Mouse (Mus musculus): Measurements from ENCODE around the gene Dlg2. TPM values are rescaled to one million over a fixed set of nuclear protein-coding genes. Genes with fewer than 3 reads are reported as not detected.

The Dlg2 gene
- polyA plus RNA-seq, 1 experiment from 2014 or later, result 3.8 TPM

- Histone ChIP-seq H3K27me3 (ENCODE audit: insufficient read depth, poor library complexity, severe bottlenecking) (no peaks in the 10 kb centered on the region), H3K36me3 (no peaks in the 10 kb centered on the region), H3K9me3 (no peaks in the 10 kb centered on the region), H3K27ac (no peak overlapping the region), H3K4me3 (no peak overlapping the region), H3K4me1 (no peaks in the 10 kb centered on the region)
- DNase-seq (ENCODE audit: low spot score), result no peak
These were observed 1096.8 kb downstream of the Dlg2 start for GRCm38 (mm10) chr7:91573321-91573720.

- H3K4me3 ChIP-seq, result no peak overlapping the region
- WGBS, result 77% methylated on average over 6 of the region's 6 CpGs
- H3K36me3 ChIP-seq, result no peaks in the 10 kb centered on the region
- H3K27ac ChIP-seq, result no peak overlapping the region
- H3K27me3 ChIP-seq (ENCODE audit: insufficient read depth, poor library complexity, severe bottlenecking), result no peaks in the 10 kb centered on the region
- H3K9me3 ChIP-seq, result no peaks in the 10 kb centered on the region
- H3K4me1 ChIP-seq, result no peaks in the 10 kb centered on the region
- DNase-seq (ENCODE audit: low spot score), result no peak
These were observed 1099.7 kb downstream of the Dlg2 start for GRCm38 (mm10) chr7:91576216-91576615.

GRCm38 (mm10) chr7:91582203-91582602, 1105.7 kb downstream of the Dlg2 start:
- Histone ChIP-seq H3K27ac (no peak overlapping the region), H3K9me3 (no peaks in the 10 kb centered on the region), H3K27me3 (ENCODE audit: insufficient read depth, poor library complexity, severe bottlenecking) (no peaks in the 10 kb centered on the region), H3K4me3 (no peak overlapping the region), H3K4me1 (no peaks in the 10 kb centered on the region), H3K36me3 (no peaks in the 10 kb centered on the region)
- no peak for DNase-seq (ENCODE audit: low spot score)
- 54% methylated on average over 2 of the region's 2 CpGs for WGBS

GRCm38 (mm10) chr7:91583566-91583965, 1107.1 kb downstream of the Dlg2 start:
- no peak for DNase-seq (ENCODE audit: low spot score)
- Histone ChIP-seq H3K27ac (no peak overlapping the region), H3K27me3 (ENCODE audit: insufficient read depth, poor library complexity, severe bottlenecking) (no peaks in the 10 kb centered on the region), H3K36me3 (no peaks in the 10 kb centered on the region), H3K9me3 (no peaks in the 10 kb centered on the region), H3K4me1 (no peaks in the 10 kb centered on the region), H3K4me3 (no peak overlapping the region)
- 48% methylated on average over 1 of the region's 1 CpGs for WGBS

DNA sequence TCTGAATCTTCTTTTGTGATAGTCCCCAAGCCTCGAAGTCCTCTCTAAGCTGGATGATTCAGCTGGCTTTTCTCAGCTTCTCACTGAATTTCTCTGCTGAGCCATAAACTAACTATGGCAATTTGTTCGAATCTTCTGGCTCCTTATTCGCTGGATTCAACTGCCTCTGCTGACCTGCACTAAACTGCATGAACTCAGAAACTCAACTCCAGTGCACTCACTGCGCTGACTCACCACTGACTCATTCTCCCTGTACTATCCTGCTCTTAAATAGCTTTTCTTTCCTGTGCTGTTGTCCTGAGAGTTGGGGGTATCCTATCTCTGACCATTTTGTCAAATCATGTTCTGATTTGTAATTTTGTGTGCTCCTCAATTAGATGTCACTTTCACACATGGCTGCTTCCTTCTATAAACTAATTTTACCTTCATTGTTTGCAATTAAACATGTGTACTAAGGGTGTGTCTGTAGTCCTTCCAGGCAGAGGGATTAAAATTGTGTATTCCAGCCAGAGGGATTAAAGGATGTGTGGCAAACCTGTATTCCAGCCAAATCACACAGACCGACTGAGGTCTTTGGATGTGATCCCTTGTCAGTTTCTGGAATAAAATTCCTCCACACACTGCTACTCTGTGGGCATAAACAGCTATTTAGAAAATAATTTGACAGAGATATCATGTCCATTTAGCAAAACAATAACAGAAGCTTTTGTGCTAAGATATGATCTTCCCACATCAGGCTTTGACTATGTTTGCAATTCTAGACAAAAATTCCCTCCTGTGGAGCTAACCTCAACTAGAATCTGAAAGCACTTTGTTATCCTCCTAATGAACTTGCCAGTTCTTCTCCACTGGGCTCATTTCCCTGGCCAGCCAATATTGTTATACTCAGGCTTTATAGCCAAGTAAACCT, 1115.0 kb downstream of the Dlg2 start:
- no peak for DNase-seq (ENCODE audit: low spot score)
- Histone ChIP-seq H3K36me3 (no peaks in the 10 kb centered on the region), H3K4me1 (no peaks in the 10 kb centered on the region), H3K9me3 (no peaks in the 10 kb centered on the region), H3K27me3 (ENCODE audit: insufficient read depth, poor library complexity, severe bottlenecking) (no peaks in the 10 kb centered on the region), H3K4me3 (no peak overlapping the region), H3K27ac (no peak overlapping the region)
- WGBS, result 79% methylated on average over 5 of the region's 5 CpGs

- 61% methylated on average over 4 of the region's 4 CpGs for WGBS
These were observed 1122.1 kb downstream of the Dlg2 start for GRCm38 (mm10) chr7:91598549-91598948.

DNA sequence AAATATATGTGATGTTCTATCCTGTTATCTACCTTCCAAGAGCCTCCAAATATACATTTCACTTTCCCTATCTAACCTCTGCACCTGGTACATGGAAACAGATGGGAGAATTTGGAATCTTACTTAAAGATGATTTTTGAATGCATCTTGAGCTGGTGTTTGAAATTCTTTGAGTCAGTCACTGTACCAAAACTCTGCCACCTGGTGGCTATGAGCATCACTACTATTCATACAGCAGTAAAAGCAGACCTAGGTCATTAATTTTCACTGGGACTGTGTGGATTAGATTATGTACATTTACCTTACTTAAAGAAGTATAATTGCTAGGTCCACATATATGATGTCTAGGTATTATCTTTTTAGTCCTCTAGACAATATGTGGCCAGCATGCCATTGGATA, 1124.8 kb downstream of the Dlg2 start:
- no peak for DNase-seq (ENCODE audit: low spot score)
- Histone ChIP-seq H3K4me3 (no peak overlapping the region), H3K36me3 (no peaks in the 10 kb centered on the region), H3K9me3 (no peaks in the 10 kb centered on the region), H3K27me3 (ENCODE audit: insufficient read depth, poor library complexity, severe bottlenecking) (no peaks in the 10 kb centered on the region), H3K27ac (no peak overlapping the region), H3K4me1 (no peaks in the 10 kb centered on the region)

More at GRCm38 (mm10) chr7:91598549-91598948, 1122.1 kb downstream of the Dlg2 start:
- DNase-seq (ENCODE audit: low spot score), result no peak
- H3K9me3 ChIP-seq, result no peaks in the 10 kb centered on the region
- no peak overlapping the region for H3K27ac ChIP-seq
- no peaks in the 10 kb centered on the region for H3K36me3 ChIP-seq
- no peaks in the 10 kb centered on the region for H3K4me1 ChIP-seq
- no peaks in the 10 kb centered on the region for H3K27me3 ChIP-seq (ENCODE audit: insufficient read depth, poor library complexity, severe bottlenecking)
- H3K4me3 ChIP-seq, result no peak overlapping the region

- Histone ChIP-seq H3K9me3 (no peaks in the 10 kb centered on the region), H3K4me3 (no peak overlapping the region), H3K36me3 (no peaks in the 10 kb centered on the region), H3K27ac (no peak overlapping the region), H3K27me3 (ENCODE audit: insufficient read depth, poor library complexity, severe bottlenecking) (no peaks in the 10 kb centered on the region), H3K4me1 (no peaks in the 10 kb centered on the region)
- WGBS, result 68% methylated on average over 4 of the region's 4 CpGs
- DNase-seq (ENCODE audit: low spot score), result no peak
These were observed 1127.1 kb downstream of the Dlg2 start for GRCm38 (mm10) chr7:91603561-91603960.

GRCm38 (mm10) chr7:91653033-91653432, 1176.6 kb downstream of the Dlg2 start:
- no peaks in the 10 kb centered on the region for H3K4me1 ChIP-seq
- no peak for DNase-seq (ENCODE audit: low spot score)
- H3K27ac ChIP-seq, result no peak overlapping the region
- WGBS, result 67% methylated on average over 1 of the region's 1 CpGs
- H3K4me3 ChIP-seq, result no peak overlapping the region
- H3K36me3 ChIP-seq, result no peaks in the 10 kb centered on the region
- no peaks in the 10 kb centered on the region for H3K9me3 ChIP-seq
- no peaks in the 10 kb centered on the region for H3K27me3 ChIP-seq (ENCODE audit: insufficient read depth, poor library complexity, severe bottlenecking)

DNA sequence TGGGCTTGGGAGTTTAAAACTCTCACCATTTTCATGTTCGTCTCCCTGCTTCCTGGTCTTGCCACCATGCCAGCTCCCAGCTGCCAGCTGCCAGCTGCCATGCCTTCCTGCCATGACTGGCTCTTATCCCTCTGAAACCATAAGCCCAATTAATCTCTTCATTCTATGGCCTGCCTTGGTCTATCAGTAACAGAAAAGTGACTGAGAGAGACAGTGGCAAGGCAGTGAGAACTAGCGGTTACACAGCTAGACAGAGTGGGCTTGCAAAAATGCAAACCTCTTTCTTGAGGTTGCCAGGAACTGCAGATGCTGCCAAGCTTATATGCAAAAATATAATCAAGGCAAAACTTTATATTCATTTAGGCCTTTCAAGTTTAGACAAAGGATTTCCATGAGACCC, 1183.0 kb downstream of the Dlg2 start:
- no peaks in the 10 kb centered on the region for H3K9me3 ChIP-seq
- WGBS, result 77% methylated on average over 2 of the region's 2 CpGs
- no peak for DNase-seq (ENCODE audit: low spot score)
- no peak overlapping the region for H3K27ac ChIP-seq
- no peaks in the 10 kb centered on the region for H3K27me3 ChIP-seq (ENCODE audit: insufficient read depth, poor library complexity, severe bottlenecking)
- no peak overlapping the region for H3K4me3 ChIP-seq
- no peaks in the 10 kb centered on the region for H3K36me3 ChIP-seq
- no peaks in the 10 kb centered on the region for H3K4me1 ChIP-seq

DNA sequence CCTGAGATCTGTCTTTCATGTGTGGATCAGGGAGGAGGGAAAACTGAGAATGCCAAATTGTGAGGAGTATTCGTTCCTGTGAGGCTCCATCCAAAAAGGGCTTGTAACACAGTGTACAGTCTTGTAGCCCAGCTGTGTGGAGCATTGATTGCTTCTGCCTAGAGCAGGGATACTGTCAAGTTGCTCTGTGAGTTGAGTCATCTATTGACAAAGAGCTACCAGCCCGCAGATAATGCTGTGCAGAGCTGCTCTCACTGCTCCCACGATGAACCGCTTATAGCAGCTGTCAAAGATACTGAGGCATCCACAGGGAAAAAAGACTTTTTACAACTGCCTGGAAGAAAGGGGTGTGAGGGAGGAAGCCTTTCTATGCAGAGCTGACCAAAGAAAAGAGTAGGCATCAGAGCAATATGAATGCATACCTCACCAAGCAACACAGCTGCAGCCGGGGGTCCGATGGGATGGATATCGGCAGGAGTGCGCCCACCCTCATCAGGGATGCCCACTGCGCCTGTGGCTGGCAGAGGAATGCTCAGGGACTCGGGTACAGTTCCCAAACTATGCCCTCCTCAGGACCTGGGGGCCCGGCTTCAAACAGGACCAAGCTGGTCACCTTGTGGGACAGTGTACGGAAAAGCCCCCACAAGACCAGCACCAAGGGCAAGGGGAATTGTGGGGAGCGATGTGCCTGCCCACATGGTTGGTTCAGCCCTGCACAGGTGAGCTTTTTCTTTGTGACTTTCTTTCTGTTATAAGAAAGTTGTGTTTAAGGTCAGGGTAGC, 1196.0 kb downstream of the Dlg2 start:
- Histone ChIP-seq H3K4me1 (no peaks in the 10 kb centered on the region), H3K27me3 (ENCODE audit: insufficient read depth, poor library complexity, severe bottlenecking) (no peaks in the 10 kb centered on the region), H3K4me3 (no peak overlapping the region), H3K36me3 (no peaks in the 10 kb centered on the region), H3K27ac (no peak overlapping the region), H3K9me3 (no peaks in the 10 kb centered on the region)
- 63% methylated on average over 13 of the region's 13 CpGs for WGBS
- no peak for DNase-seq (ENCODE audit: low spot score)

DNA sequence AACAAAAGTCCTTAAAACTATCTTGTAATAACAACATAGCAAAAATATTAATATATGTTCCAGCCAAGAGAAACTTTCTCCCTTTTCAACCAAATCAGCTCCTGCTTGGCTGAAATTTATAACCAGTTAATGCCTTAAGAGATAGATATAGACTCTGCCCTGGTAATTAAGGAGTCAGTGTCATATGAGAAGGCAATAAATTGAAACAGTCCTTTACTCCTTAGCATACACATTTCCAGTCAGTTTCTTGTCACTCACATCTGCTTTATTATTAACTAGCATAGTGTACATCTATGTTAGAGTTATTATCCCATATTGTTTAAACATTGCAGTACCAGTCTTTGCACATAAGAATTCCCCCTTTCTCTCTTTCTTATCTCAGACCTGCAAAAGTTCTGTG, 1197.9 kb downstream of the Dlg2 start:
- Histone ChIP-seq H3K36me3 (no peaks in the 10 kb centered on the region), H3K4me3 (no peak overlapping the region)

GRCm38 (mm10) chr7:91677934-91678333, 1201.5 kb downstream of the Dlg2 start:
- WGBS, result 63% methylated on average over 2 of the region's 2 CpGs
- H3K4me3 ChIP-seq, result no peak overlapping the region
- H3K27me3 ChIP-seq (ENCODE audit: insufficient read depth, poor library complexity, severe bottlenecking), result no peaks in the 10 kb centered on the region
- H3K27ac ChIP-seq, result no peak overlapping the region
- H3K9me3 ChIP-seq, result no peaks in the 10 kb centered on the region
- H3K4me1 ChIP-seq, result no peaks in the 10 kb centered on the region
- DNase-seq (ENCODE audit: low spot score), result no peak
- no peaks in the 10 kb centered on the region for H3K36me3 ChIP-seq

More for the DNA sequence above, 1197.9 kb downstream of the Dlg2 start:
- Histone ChIP-seq H3K9me3 (no peaks in the 10 kb centered on the region), H3K27ac (no peak overlapping the region), H3K27me3 (ENCODE audit: insufficient read depth, poor library complexity, severe bottlenecking) (no peaks in the 10 kb centered on the region), H3K4me1 (no peaks in the 10 kb centered on the region)
- no peak for DNase-seq (ENCODE audit: low spot score)
